Mouse (Mus musculus) hindbrain, embryonic 11.5 days (tissue): ENCODE measurements around the gene Slc25a5. TPM values are rescaled to one million over a fixed set of nuclear protein-coding genes. Genes with fewer than 3 reads are reported as not detected.
"Not testable (repeated sequence)": the region's sequence is repeated elsewhere in the genome, so short reads cannot be mapped to it uniquely, and the experiment has no call there.

Source experiments
- ATAC-seq: fragments of 200-750 bp; cut with Nextera tagmentation; 2 replicates; pipeline ENCODE4 v1.8.0; 2017; ENCODE audit warnings: mild to moderate bottlenecking, moderate TSS enrichment, moderate library complexity; ENCODE audit not compliant: low FRiP score
- DNase-seq: peaks from one replicate; pipeline ENCODE4 v3.0.0-alpha.2; 2015; ENCODE audit warnings: low spot score
- H3K27ac ChIP-seq: fragments of 300-500 bp; sonication (generic); 2 replicates; pipeline ENCODE4 v1.5.1; 2014; ENCODE audit warnings: mild to moderate bottlenecking, low read depth, low read length
- H3K27me3 ChIP-seq: fragments of 300-500 bp; sonication (generic); 2 replicates; pipeline ENCODE4 v1.6.1; 2014; ENCODE audit warnings: mild to moderate bottlenecking, low read length, moderate library complexity, mixed read lengths; ENCODE audit not compliant: control insufficient read depth, insufficient read depth
- H3K36me3 ChIP-seq: fragments of 300-500 bp; sonication (generic); 2 replicates; pipeline ENCODE4 v1.6.1; 2014; ENCODE audit warnings: mild to moderate bottlenecking, low read length, moderate library complexity, mixed read lengths; ENCODE audit not compliant: control insufficient read depth, insufficient read depth
- H3K4me1 ChIP-seq: fragments of 300-500 bp; sonication (generic); replicated peaks from 2 replicates; pipeline ENCODE4 v1.6.1; 2014; ENCODE audit warnings: low read length, mixed read lengths; ENCODE audit not compliant: control insufficient read depth, insufficient read depth
- H3K4me2 ChIP-seq: fragments of 300-500 bp; sonication (generic); replicated peaks from 2 replicates; pipeline ENCODE4 v1.6.1; 2014; ENCODE audit warnings: mild to moderate bottlenecking, low read depth, low read length
- H3K4me3 ChIP-seq: fragments of 300-500 bp; sonication (generic); 2 replicates; pipeline ENCODE4 v1.5.1; 2014; ENCODE audit warnings: low read depth, low read length
- H3K9ac ChIP-seq: fragments of 300-500 bp; sonication (generic); 2 replicates; pipeline ENCODE4 v1.6.1; 2014; ENCODE audit warnings: low read depth, low read length
- H3K9me3 ChIP-seq: fragments of 300-500 bp; sonication (generic); 2 replicates; pipeline ENCODE4 v1.6.1; 2016; ENCODE audit warnings: low read length; ENCODE audit not compliant: control insufficient read depth
- WGBS: fragments of 180-500 bp; shearing (Covaris S2); extraction: QIAGEN DNeasy Blood & Tissue Kit; methylation state at CpG from one replicate; pipeline ENCODE4 v1.1.7; 2014; 5-methylcytosine and 5-hydroxymethylcytosine counted together
- polyA plus RNA-seq: library from polyadenylated mRNA; unstranded; fragments of >200 nt; fragmentation: Nextera tagmentation; extraction: Ambion mirVana; gene quantifications from 2 replicates; pipeline ENCODE4 v1.2.1, GENCODE M21; 2014

Slc25a5 gene
- polyA plus RNA-seq, 1 experiment from 2014 or later = 838 TPM

GRCm38 (mm10) chrX:36789360-36789759 is 6.1 kb upstream of the Slc25a5 start:
- DNase-seq (no peak), ATAC-seq (no peak)
- Histone ChIP-seq H3K36me3 (no peaks in the 10 kb centered on the region), H3K27ac (no peak overlapping the region), H3K9me3 (no peaks in the 10 kb centered on the region), H3K4me1 (no peaks in the 10 kb centered on the region), H3K27me3 (no peaks in the 10 kb centered on the region), H3K9ac (no peak overlapping the region), H3K4me2 (no peak overlapping the region), H3K4me3 (no peak overlapping the region)
- WGBS = 62% methylated on average over 4 of the region's 4 CpGs

GRCm38 (mm10) chrX:36794571-36794970 is 880 bp upstream of the Slc25a5 start:
- H3K4me3 ChIP-seq = no peak overlapping the region
- no peaks in the 10 kb centered on the region for H3K27me3 ChIP-seq
- DNase-seq (no peak), ATAC-seq (no peak)
- no peak overlapping the region for H3K9ac ChIP-seq
- no peaks in the 10 kb centered on the region for H3K9me3 ChIP-seq
- no peaks in the 10 kb centered on the region for H3K36me3 ChIP-seq
- H3K27ac ChIP-seq = no peak overlapping the region
- H3K4me1 ChIP-seq = no peaks in the 10 kb centered on the region
- WGBS = 58% methylated on average over 5 of the region's 5 CpGs
- no peak overlapping the region for H3K4me2 ChIP-seq

- Histone ChIP-seq H3K4me1 (no peaks in the 10 kb centered on the region), H3K4me2 (peak overlapping the region; percentile 50), H3K27me3 (no peaks in the 10 kb centered on the region), H3K4me3 (peak overlapping the region; percentile 58), H3K27ac (peak overlapping the region; percentile 84), H3K36me3 (no peaks in the 10 kb centered on the region), H3K9me3 (no peaks in the 10 kb centered on the region), H3K9ac (peak overlapping the region; percentile 76)
- DNase-seq (peak; percentile 88), ATAC-seq (peak; percentile 81)
- WGBS = 24% methylated on average over 30 of the region's 41 CpGs
These were observed 721 bp downstream of the Slc25a5 start for GRCm38 (mm10) chrX:36796163-36796581.

- H3K27ac ChIP-seq, H3K4me1 ChIP-seq, H3K27me3 ChIP-seq, DNase-seq, ATAC-seq, H3K36me3 ChIP-seq, H3K9me3 ChIP-seq: not testable (repeated sequence)
- 84% methylated on average over 8 of the region's 8 CpGs for WGBS
- peak overlapping the region; percentile 58 for H3K4me3 ChIP-seq
- H3K4me2 ChIP-seq = peak overlapping the region; percentile 39
- H3K9ac ChIP-seq = 0 out of 2 replicates have a peak overlapping the region, but pooled peaks have one; percentile 23
These were observed 1.3 kb downstream of the Slc25a5 start for GRCm38 (mm10) chrX:36796734-36797133.

- no peak overlapping the region for H3K4me2 ChIP-seq
- no peak overlapping the region for H3K9ac ChIP-seq
- no peak for DNase-seq
- H3K27ac ChIP-seq = no peak overlapping the region
- ATAC-seq = no peak
- 55% methylated on average over 6 of the region's 6 CpGs for WGBS
- no peaks in the 10 kb centered on the region for H3K9me3 ChIP-seq
- no peaks in the 10 kb centered on the region for H3K36me3 ChIP-seq
- no peak overlapping the region for H3K4me3 ChIP-seq
- no peaks in the 10 kb centered on the region for H3K4me1 ChIP-seq
- H3K27me3 ChIP-seq = no peaks in the 10 kb centered on the region
These were observed 3.9 kb downstream of the Slc25a5 start for GRCm38 (mm10) chrX:36799131-36799879.

- ATAC-seq (no peak), DNase-seq (no peak)
- H3K4me3 ChIP-seq = no peak overlapping the region
- H3K4me2 ChIP-seq = no peak overlapping the region
- no peaks in the 10 kb centered on the region for H3K9me3 ChIP-seq
- H3K36me3 ChIP-seq = no peaks in the 10 kb centered on the region
- no peak overlapping the region for H3K9ac ChIP-seq
- H3K27ac ChIP-seq = peak overlapping the region; percentile 42; the same call in 1 of the 2 replicates
- 86% methylated on average over 5 of the region's 5 CpGs for WGBS
- H3K4me1 ChIP-seq = no peaks in the 10 kb centered on the region
- H3K27me3 ChIP-seq = no peaks in the 10 kb centered on the region
These were observed 7.7 kb downstream of the Slc25a5 start for GRCm38 (mm10) chrX:36803189-36803588.

- no peak overlapping the region for H3K9ac ChIP-seq
- no peaks in the 10 kb centered on the region for H3K27me3 ChIP-seq
- no peaks in the 10 kb centered on the region for H3K36me3 ChIP-seq
- 66% methylated on average over 5 of the region's 5 CpGs for WGBS
- H3K9me3 ChIP-seq = no peaks in the 10 kb centered on the region
- ATAC-seq = no peak
- H3K4me1 ChIP-seq = no peaks in the 10 kb centered on the region
- no peak overlapping the region for H3K4me3 ChIP-seq
- no peak overlapping the region for H3K4me2 ChIP-seq
- DNase-seq = no peak
- no peak overlapping the region for H3K27ac ChIP-seq
These were observed 8.7 kb downstream of the Slc25a5 start for GRCm38 (mm10) chrX:36804196-36804595.

- DNase-seq = no peak
- 47% methylated on average over 5 of the region's 5 CpGs for WGBS
- H3K27ac ChIP-seq = no peak overlapping the region
- no peaks in the 10 kb centered on the region for H3K9me3 ChIP-seq
- no peak for ATAC-seq
- H3K9ac ChIP-seq = no peak overlapping the region
- H3K27me3 ChIP-seq = no peaks in the 10 kb centered on the region
- no peak overlapping the region for H3K4me3 ChIP-seq
- no peaks in the 10 kb centered on the region for H3K36me3 ChIP-seq
- H3K4me2 ChIP-seq = no peak overlapping the region
- H3K4me1 ChIP-seq = no peaks in the 10 kb centered on the region
These were observed 10.2 kb downstream of the Slc25a5 start for GRCm38 (mm10) chrX:36805466-36806235.
